Mouse (Mus musculus): ENCODE results near the gene Col18a1. TPM values are rescaled to one million over a fixed set of nuclear protein-coding genes. Genes with fewer than 3 reads are reported as not detected.

Col18a1 gene
- polyA plus RNA-seq, 1 experiment from 2014 or later = 86.5 TPM

- H3K27ac ChIP-seq (replicated peaks) = no peak overlapping the region
- H3K4me3 ChIP-seq (replicated peaks) = no peak overlapping the region
- no peak overlapping the region for H3K4me2 ChIP-seq (replicated peaks)
- no peaks in the 10 kb centered on the region for H3K27me3 ChIP-seq
- WGBS = 55% methylated on average over 5 of the region's 5 CpGs
- no peaks in the 10 kb centered on the region for H3K9me3 ChIP-seq (replicated peaks)
- no peak overlapping the region for H3K9ac ChIP-seq
- ATAC-seq (ENCODE audit: insufficient number of reproducible peaks, low FRiP score, low TSS enrichment, low read depth) = no peak
- no peaks in the 10 kb centered on the region for H3K36me3 ChIP-seq
- peaks cover 18% of the 10 kb centered on the region for H3K4me1 ChIP-seq
Observed at GRCm38 (mm10) chr10:77201919-77202318, 35.6 kb upstream of the Col18a1 start.

- no peak for ATAC-seq (ENCODE audit: insufficient number of reproducible peaks, low FRiP score, low TSS enrichment, low read depth)
- Histone ChIP-seq H3K27me3 (no peaks in the 10 kb centered on the region), H3K4me2 (replicated peaks) (no peak overlapping the region), H3K4me3 (replicated peaks) (no peak overlapping the region), H3K4me1 (peaks cover 9% of the 10 kb centered on the region; the same call in 1 of the 2 replicates), H3K9ac (no peak overlapping the region), H3K27ac (replicated peaks) (no peak overlapping the region), H3K36me3 (no peaks in the 10 kb centered on the region), H3K9me3 (replicated peaks) (no peaks in the 10 kb centered on the region)
- 81% methylated on average over 9 of the region's 9 CpGs for WGBS
Observed at GRCm38 (mm10) chr10:77200295-77200694, 33.9 kb upstream of the Col18a1 start.

GRCm38 (mm10) chr10:77199229-77199628 lies 32.9 kb upstream of the Col18a1 start:
- Histone ChIP-seq H3K9ac (no peak overlapping the region), H3K27me3 (no peaks in the 10 kb centered on the region), H3K27ac (replicated peaks) (no peak overlapping the region), H3K36me3 (no peaks in the 10 kb centered on the region), H3K4me3 (replicated peaks) (no peak overlapping the region), H3K9me3 (replicated peaks) (no peaks in the 10 kb centered on the region), H3K4me2 (replicated peaks) (no peak overlapping the region), H3K4me1 (peaks cover 9% of the 10 kb centered on the region; the same call in 1 of the 2 replicates)
- 68% methylated on average over 2 of the region's 2 CpGs for WGBS
- no peak for ATAC-seq (ENCODE audit: insufficient number of reproducible peaks, low FRiP score, low TSS enrichment, low read depth)

- Histone ChIP-seq H3K9me3 (replicated peaks) (no peaks in the 10 kb centered on the region), H3K36me3 (no peaks in the 10 kb centered on the region), H3K4me2 (replicated peaks) (no peak overlapping the region), H3K9ac (no peak overlapping the region), H3K27ac (replicated peaks) (peak overlapping the region; percentile 51; the same call in 1 of the 2 replicates), H3K4me1 (peaks cover 13% of the 10 kb centered on the region), H3K4me3 (replicated peaks) (no peak overlapping the region), H3K27me3 (no peaks in the 10 kb centered on the region)
- 15% methylated on average over 9 of the region's 9 CpGs for WGBS
- ATAC-seq (ENCODE audit: insufficient number of reproducible peaks, low FRiP score, low TSS enrichment, low read depth) = 0 out of 2 replicates have a peak, but pooled peaks have one; percentile 24
Observed at GRCm38 (mm10) chr10:77197469-77198209, 31.3 kb upstream of the Col18a1 start.

GRCm38 (mm10) chr10:77196676-77197075 lies 30.3 kb upstream of the Col18a1 start:
- no peak overlapping the region for H3K4me2 ChIP-seq (replicated peaks)
- no peak overlapping the region for H3K27ac ChIP-seq (replicated peaks)
- WGBS = 83% methylated on average over 4 of the region's 4 CpGs
- peaks cover 13% of the 10 kb centered on the region for H3K4me1 ChIP-seq
- no peaks in the 10 kb centered on the region for H3K36me3 ChIP-seq
- no peak overlapping the region for H3K4me3 ChIP-seq (replicated peaks)
- H3K27me3 ChIP-seq = no peaks in the 10 kb centered on the region
- no peak for ATAC-seq (ENCODE audit: insufficient number of reproducible peaks, low FRiP score, low TSS enrichment, low read depth)
- H3K9me3 ChIP-seq (replicated peaks) = no peaks in the 10 kb centered on the region
- no peak overlapping the region for H3K9ac ChIP-seq

- no peaks in the 10 kb centered on the region for H3K27me3 ChIP-seq
- H3K9me3 ChIP-seq (replicated peaks) = no peaks in the 10 kb centered on the region
- H3K4me3 ChIP-seq (replicated peaks) = no peak overlapping the region
- no peak for ATAC-seq (ENCODE audit: insufficient number of reproducible peaks, low FRiP score, low TSS enrichment, low read depth)
- H3K36me3 ChIP-seq = no peaks in the 10 kb centered on the region
- no peak overlapping the region for H3K4me2 ChIP-seq (replicated peaks)
- H3K4me1 ChIP-seq = peaks cover 18% of the 10 kb centered on the region
- no peak overlapping the region for H3K27ac ChIP-seq (replicated peaks)
- H3K9ac ChIP-seq = no peak overlapping the region
- WGBS = 87% methylated on average over 3 of the region's 3 CpGs
Observed at GRCm38 (mm10) chr10:77196115-77196514, 29.8 kb upstream of the Col18a1 start.

- no peak overlapping the region for H3K9ac ChIP-seq
- peaks cover 20% of the 10 kb centered on the region for H3K4me1 ChIP-seq
- no peaks in the 10 kb centered on the region for H3K36me3 ChIP-seq
- no peak for ATAC-seq (ENCODE audit: insufficient number of reproducible peaks, low FRiP score, low TSS enrichment, low read depth)
- no peaks in the 10 kb centered on the region for H3K27me3 ChIP-seq
- no peaks in the 10 kb centered on the region for H3K9me3 ChIP-seq (replicated peaks)
- H3K4me3 ChIP-seq (replicated peaks) = no peak overlapping the region
- no peak overlapping the region for H3K27ac ChIP-seq (replicated peaks)
- no peak overlapping the region for H3K4me2 ChIP-seq (replicated peaks)
Observed at GRCm38 (mm10) chr10:77193495-77193894, 27.1 kb upstream of the Col18a1 start.

GRCm38 (mm10) chr10:77192745-77193144 lies 26.4 kb upstream of the Col18a1 start:
- Histone ChIP-seq H3K9ac (no peak overlapping the region), H3K4me1 (peaks cover 18% of the 10 kb centered on the region), H3K4me2 (replicated peaks) (no peak overlapping the region), H3K4me3 (replicated peaks) (no peak overlapping the region), H3K27me3 (no peaks in the 10 kb centered on the region), H3K27ac (replicated peaks) (no peak overlapping the region), H3K9me3 (replicated peaks) (no peaks in the 10 kb centered on the region), H3K36me3 (no peaks in the 10 kb centered on the region)
- no peak for ATAC-seq (ENCODE audit: insufficient number of reproducible peaks, low FRiP score, low TSS enrichment, low read depth)
- 54% methylated on average over 17 of the region's 17 CpGs for WGBS

GRCm38 (mm10) chr10:77190967-77191915 lies 24.9 kb upstream of the Col18a1 start:
- no peaks in the 10 kb centered on the region for H3K9me3 ChIP-seq (replicated peaks)
- no peaks in the 10 kb centered on the region for H3K36me3 ChIP-seq
- WGBS = 27% methylated on average over 10 of the region's 10 CpGs
- no peak overlapping the region for H3K4me3 ChIP-seq (replicated peaks)
- H3K9ac ChIP-seq = no peak overlapping the region
- no peak overlapping the region for H3K4me2 ChIP-seq (replicated peaks)
- peaks cover 11% of the 10 kb centered on the region for H3K4me1 ChIP-seq
- H3K27ac ChIP-seq (replicated peaks) = no peak overlapping the region
- H3K27me3 ChIP-seq = no peaks in the 10 kb centered on the region
- no peak for ATAC-seq (ENCODE audit: insufficient number of reproducible peaks, low FRiP score, low TSS enrichment, low read depth)

- Histone ChIP-seq H3K4me2 (replicated peaks) (no peak overlapping the region), H3K4me1 (peaks cover 7% of the 10 kb centered on the region), H3K9me3 (replicated peaks) (no peaks in the 10 kb centered on the region), H3K9ac (no peak overlapping the region), H3K27me3 (no peaks in the 10 kb centered on the region), H3K36me3 (no peaks in the 10 kb centered on the region), H3K4me3 (replicated peaks) (no peak overlapping the region), H3K27ac (replicated peaks) (no peak overlapping the region)
- WGBS = 76% methylated on average over 7 of the region's 7 CpGs
- no peak for ATAC-seq (ENCODE audit: insufficient number of reproducible peaks, low FRiP score, low TSS enrichment, low read depth)
Observed at GRCm38 (mm10) chr10:77187427-77187826, 21.1 kb upstream of the Col18a1 start.

- no peak overlapping the region for H3K27ac ChIP-seq (replicated peaks)
- no peaks in the 10 kb centered on the region for H3K36me3 ChIP-seq
- no peak overlapping the region for H3K4me3 ChIP-seq (replicated peaks)
- H3K27me3 ChIP-seq = no peaks in the 10 kb centered on the region
- peak; percentile 72; the same call in 1 of the 2 replicates for ATAC-seq (ENCODE audit: insufficient number of reproducible peaks, low FRiP score, low TSS enrichment, low read depth)
- no peak overlapping the region for H3K4me2 ChIP-seq (replicated peaks)
- no peak overlapping the region for H3K9ac ChIP-seq
- no peaks in the 10 kb centered on the region for H3K4me1 ChIP-seq
- no peaks in the 10 kb centered on the region for H3K9me3 ChIP-seq (replicated peaks)
- 66% methylated on average over 3 of the region's 3 CpGs for WGBS
Observed at GRCm38 (mm10) chr10:77182804-77183331, 16.5 kb upstream of the Col18a1 start.
